Mouse (Mus musculus): ENCODE data around the gene Tldc1. TPM values are rescaled to one million over a fixed set of nuclear protein-coding genes. Genes with fewer than 3 reads are reported as not detected.

Tldc1 gene
- polyA plus RNA-seq, 1 experiment from 2014 or later = 9.1 TPM

GRCm38 (mm10) chr8:119712226-119712625 is 66.0 kb downstream of the Tldc1 start:
- Histone ChIP-seq H3K36me3 (ENCODE audit: control insufficient read depth, insufficient read depth, low read length) (no peaks in the 10 kb centered on the region), H3K27ac (replicated peaks) (peak overlapping the region; percentile 45; the same call in 1 of the 2 replicates), H3K9me3 (ENCODE audit: control insufficient read depth, low read length) (no peaks in the 10 kb centered on the region), H3K9ac (ENCODE audit: low read length) (no peak overlapping the region), H3K27me3 (ENCODE audit: control insufficient read depth, insufficient read depth, low read length) (no peaks in the 10 kb centered on the region), H3K4me3 (ENCODE audit: low read depth, low read length) (no peak overlapping the region), H3K4me2 (replicated peaks; ENCODE audit: low read depth) (no peak overlapping the region), H3K4me1 (replicated peaks; ENCODE audit: control insufficient read depth, insufficient read depth) (peaks cover 6% of the 10 kb centered on the region; the same call in 1 of the 2 replicates)
- TF ChIP-seq CTCF (IDR thresholded peaks at IDR 0.05; ENCODE audit: low read depth) = no peak
- TF ChIP-seq EP300 (optimal IDR thresholded peaks at IDR 0.05) = no peak
- ATAC-seq (ENCODE audit: low FRiP score, low TSS enrichment) (no peak), DNase-seq (ENCODE audit: low spot score) (peak; percentile 50)
- 55% methylated on average over 6 of the region's 6 CpGs for WGBS

Other genes starting within 250 kb of the Tldc1 start
- gene Mbtps1, start 219.7 kb downstream of the Tldc1 start, polyA plus RNA-seq (2015; fragmentation: Nextera tagmentation; extraction: Ambion mirVana) = 37.1 and 38.4 TPM in 2 replicates
- gene Hsdl1, start 203.2 kb downstream of the Tldc1 start, polyA plus RNA-seq (2015; fragmentation: Nextera tagmentation; extraction: Ambion mirVana) = 21.3 and 21.4 TPM in 2 replicates
- gene Dnaaf1, start 203.2 kb downstream of the Tldc1 start, polyA plus RNA-seq (2015; fragmentation: Nextera tagmentation; extraction: Ambion mirVana) = 0.24 and 0.30 TPM in 2 replicates
- gene Taf1c, start 173.2 kb downstream of the Tldc1 start, polyA plus RNA-seq (2015; fragmentation: Nextera tagmentation; extraction: Ambion mirVana) = 5.9 and 6.2 TPM in 2 replicates
- gene Adad2, start 165.7 kb downstream of the Tldc1 start, polyA plus RNA-seq (2015; fragmentation: Nextera tagmentation; extraction: Ambion mirVana) = not detected in 2 replicates
- gene Kcng4, start 142.7 kb downstream of the Tldc1 start, polyA plus RNA-seq (2015; fragmentation: Nextera tagmentation; extraction: Ambion mirVana) = 0.49 and 0.52 TPM in 2 replicates
- gene Wfdc1, start 112.1 kb downstream of the Tldc1 start, polyA plus RNA-seq (2015; fragmentation: Nextera tagmentation; extraction: Ambion mirVana) = 58.0 and 61.0 TPM in 2 replicates
- gene Atp2c2, start 78.4 kb downstream of the Tldc1 start, polyA plus RNA-seq (2015; fragmentation: Nextera tagmentation; extraction: Ambion mirVana) = 7.7 and 8.8 TPM in 2 replicates
- gene Cotl1, start 62.1 kb upstream of the Tldc1 start, polyA plus RNA-seq (2015; fragmentation: Nextera tagmentation; extraction: Ambion mirVana) = 100 and 106 TPM in 2 replicates
- gene Klhl36, start 83.8 kb upstream of the Tldc1 start, polyA plus RNA-seq (2015; fragmentation: Nextera tagmentation; extraction: Ambion mirVana) = 9.0 and 10.0 TPM in 2 replicates
- 54.5 and 57.2 TPM in 2 replicates for gene Usp10, start 131.9 kb upstream of the Tldc1 start, polyA plus RNA-seq (2015; fragmentation: Nextera tagmentation; extraction: Ambion mirVana)
- not detected in 2 replicates for gene Gm20388, start 132.4 kb upstream of the Tldc1 start, polyA plus RNA-seq (2015; fragmentation: Nextera tagmentation; extraction: Ambion mirVana)
- gene Crispld2, start 214.0 kb upstream of the Tldc1 start, polyA plus RNA-seq (2015; fragmentation: Nextera tagmentation; extraction: Ambion mirVana) = 29.2 and 29.6 TPM in 2 replicates